Mouse (Mus musculus): ENCODE data around the gene Pde7b.
A peak's percentile ranks its signal among the peaks of the same experiment; 100 is the strongest.

Gene Pde7b

GRCm38 (mm10) chr10:20724906-20725305 lies at the start of gene Pde7b:
Gene Pde7b, minus strand, starts transcription at chr10:20725078.
- DNase-seq = peak; percentile 88

GRCm38 (mm10) chr10:20772056-20772455 lies 47.2 kb upstream of the Pde7b start:
- no peak for DNase-seq

GRCm38 (mm10) chr10:20770418-20770888 lies 45.6 kb upstream of the Pde7b start:
- DNase-seq = no peak

DNA sequence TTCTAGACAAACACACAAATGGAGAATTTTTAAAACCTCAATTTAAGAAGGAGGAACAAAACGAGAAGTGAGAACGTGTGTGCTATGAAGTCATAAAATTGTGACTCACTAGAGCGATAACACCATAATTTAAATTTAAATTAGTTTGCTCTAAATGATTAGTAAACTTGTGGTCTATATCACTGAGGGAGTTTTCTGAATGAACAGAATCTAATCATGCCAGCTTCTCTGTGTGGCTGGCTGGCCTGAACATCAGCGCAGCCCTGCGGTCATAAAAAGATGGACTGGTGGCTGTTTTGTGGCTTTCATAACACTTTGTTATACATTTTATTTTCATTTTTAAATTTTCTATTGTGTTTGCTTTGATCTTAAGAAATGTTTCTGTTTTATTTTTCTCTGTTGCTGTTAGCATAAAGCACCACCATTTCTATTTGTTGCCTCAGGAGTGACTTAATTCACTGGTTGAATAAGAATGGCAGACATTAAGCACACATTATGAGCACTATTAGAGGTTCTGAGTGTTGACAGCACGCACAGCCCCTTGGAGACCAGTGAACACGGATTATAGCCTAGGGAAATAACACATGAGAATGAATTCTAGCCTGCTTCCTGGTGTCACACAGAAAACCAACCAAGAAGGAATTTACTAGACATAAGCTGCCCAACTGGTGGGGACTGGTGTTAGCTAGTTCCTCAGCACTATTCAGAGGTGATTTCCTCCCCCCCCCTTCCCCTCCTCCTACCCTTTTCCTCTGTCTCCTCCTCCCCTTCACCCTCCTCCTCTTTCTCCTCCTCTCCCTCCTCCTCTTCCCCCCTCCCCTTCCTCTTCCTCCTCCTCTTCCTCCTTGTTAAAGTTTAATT lies 44.9 kb upstream of the Pde7b start:
- no peak for DNase-seq

- no peak for DNase-seq
Observed at GRCm38 (mm10) chr10:20764352-20764751, 39.5 kb upstream of the Pde7b start.

GRCm38 (mm10) chr10:20758939-20759338 lies 34.1 kb upstream of the Pde7b start:
- DNase-seq = no peak

- no peak for DNase-seq
Observed at GRCm38 (mm10) chr10:20758259-20758658, 33.4 kb upstream of the Pde7b start.

DNA sequence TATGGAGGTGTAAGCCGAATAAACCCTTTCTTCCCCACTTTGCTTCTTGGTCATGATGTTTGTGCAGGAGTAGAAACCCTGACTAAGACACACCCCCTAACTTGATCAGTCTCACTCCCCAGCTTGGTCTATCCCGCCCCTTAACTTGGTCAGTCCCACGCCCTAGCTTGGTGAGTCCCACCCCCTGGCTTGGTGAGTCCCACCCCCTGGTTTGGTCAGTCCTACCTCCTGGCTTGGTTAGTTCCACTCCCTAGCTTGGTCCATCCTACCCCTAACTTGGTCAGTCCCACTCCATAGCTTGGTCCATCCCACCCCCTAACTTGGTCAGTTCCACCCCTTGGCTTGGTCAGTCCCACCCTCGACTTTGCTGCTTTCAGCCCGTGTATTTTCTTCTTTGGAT lies 31.3 kb upstream of the Pde7b start:
- no peak for DNase-seq

DNA sequence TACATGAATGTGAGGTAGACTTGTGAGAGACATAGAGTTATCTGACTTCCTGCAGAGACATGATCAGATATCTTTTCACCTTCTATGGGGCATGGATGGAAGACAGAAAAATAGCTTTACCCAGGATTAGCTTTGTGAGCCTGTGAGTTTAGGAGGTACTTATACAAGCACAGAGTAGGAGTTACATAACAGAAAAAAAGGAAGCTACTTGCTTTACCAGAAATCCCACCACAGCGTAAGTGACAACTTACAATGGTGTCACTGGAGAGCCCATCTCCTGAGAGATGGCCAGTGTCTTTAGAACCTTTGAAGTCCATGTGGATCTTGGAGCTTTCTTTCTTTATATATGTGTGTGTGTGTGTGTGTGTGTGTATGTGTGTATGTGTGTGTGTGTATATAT lies 28.0 kb upstream of the Pde7b start:
- no peak for DNase-seq

DNA sequence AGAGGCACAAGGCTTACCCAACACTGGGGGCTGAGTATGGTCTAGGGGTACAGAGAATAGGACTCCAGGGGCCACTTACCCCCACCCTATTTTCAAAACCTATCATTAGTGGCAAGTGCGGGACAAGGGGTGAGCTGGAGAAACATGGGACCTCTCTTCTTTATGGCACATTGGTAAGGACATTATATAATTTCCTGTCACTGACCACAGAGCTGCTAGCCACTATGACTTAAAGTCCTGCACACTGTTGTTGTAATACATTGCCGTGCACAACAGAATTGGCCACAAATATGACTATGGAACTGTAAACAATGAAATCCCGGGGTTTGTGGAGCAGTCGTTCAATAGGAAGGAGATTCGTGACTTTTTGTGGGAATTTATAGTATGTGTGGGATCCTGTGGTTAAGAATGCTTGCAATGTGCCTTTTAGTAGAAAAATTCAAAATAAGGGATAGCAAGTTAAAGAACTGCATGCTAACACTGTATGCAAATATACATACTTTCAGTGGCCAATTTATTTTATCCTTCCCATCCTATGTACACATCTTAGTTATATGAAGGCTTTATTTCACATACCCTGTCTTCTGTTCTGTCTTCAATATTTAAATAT lies 25.9 kb upstream of the Pde7b start:
- DNase-seq = no peak

DNA sequence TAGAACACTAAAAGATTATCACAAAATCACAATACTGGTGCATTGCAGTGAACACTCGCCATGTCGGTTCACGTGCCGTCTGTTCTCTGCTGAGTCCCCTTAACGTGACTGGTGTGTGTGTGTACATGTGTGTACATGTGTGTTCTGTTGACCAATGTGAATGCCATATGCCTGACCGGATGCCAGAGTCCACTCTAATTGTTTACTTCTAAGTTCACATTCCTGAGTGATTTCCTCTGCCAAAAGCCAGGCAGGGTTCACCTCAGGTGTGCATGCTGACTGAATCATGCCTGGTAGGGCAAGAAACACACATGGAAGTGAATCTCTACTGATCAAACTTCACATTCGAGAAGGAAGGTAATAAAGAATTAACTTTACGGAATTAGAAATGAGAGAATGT lies 24.1 kb upstream of the Pde7b start:
- no peak for DNase-seq

DNA sequence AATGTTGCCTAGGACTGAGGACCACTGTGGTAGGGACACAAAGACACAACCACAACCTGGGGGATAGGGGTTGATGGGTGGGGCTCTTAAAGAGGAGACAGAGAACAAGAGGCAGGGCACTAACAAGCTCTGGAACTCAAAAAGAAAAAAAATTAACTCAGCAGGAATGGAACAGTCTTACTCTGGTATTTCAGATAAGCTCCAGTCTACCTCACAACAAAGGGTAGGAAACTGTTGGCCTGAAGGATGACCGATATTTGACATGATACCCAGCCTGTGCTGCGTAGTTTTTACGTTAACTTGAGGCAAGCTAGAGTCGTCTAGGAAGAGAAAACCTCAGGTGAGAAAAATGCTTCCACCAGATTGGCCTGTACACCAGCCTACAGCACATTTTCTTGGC lies 22.4 kb upstream of the Pde7b start:
- no peak for DNase-seq

GRCm38 (mm10) chr10:20739801-20740200 lies 14.9 kb upstream of the Pde7b start:
- no peak for DNase-seq

DNA sequence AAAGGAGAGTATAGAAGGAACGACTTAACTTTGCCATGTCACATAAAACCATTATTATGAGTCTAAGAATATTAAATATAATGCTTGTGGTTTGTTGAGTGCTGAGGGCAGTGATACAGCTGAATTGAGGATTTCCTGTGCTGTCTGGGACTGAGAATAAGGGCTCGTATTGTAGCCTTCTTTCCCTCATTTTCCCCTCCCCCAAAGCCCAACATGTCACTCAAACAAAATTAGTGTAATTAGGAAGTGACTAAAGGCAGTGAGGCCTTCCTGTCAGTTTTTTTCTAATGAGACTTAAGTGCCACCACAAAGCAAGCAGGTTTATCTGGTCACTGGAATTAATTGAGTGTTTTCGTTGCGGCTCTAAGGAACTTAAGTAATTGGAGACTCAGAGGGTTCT lies 12.3 kb upstream of the Pde7b start:
- DNase-seq = no peak

- DNase-seq = no peak
Observed at GRCm38 (mm10) chr10:20735775-20736449, 11.0 kb upstream of the Pde7b start.

DNA sequence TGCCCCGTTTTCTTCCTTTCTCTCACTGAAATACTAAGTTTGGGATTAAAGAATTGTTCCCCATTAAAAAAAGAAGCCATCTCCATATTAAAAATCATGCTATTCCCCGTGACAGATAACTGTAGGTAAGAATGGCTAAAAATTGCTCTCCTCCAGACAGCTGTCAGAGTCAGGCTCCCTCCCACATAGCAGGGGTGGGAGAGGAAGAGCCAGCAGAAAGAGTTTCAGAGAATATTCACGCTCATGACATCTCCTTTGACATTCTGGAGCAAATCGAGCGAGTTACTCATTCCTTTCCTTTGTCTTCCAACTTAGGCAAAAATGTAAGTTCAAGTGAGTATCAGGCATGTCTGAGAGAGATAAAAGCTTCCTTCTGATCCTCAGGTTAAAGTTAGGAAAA lies 8.7 kb upstream of the Pde7b start:
- DNase-seq = peak; percentile 60

- DNase-seq = no peak
Observed at GRCm38 (mm10) chr10:20732180-20732579, 7.3 kb upstream of the Pde7b start.

DNA sequence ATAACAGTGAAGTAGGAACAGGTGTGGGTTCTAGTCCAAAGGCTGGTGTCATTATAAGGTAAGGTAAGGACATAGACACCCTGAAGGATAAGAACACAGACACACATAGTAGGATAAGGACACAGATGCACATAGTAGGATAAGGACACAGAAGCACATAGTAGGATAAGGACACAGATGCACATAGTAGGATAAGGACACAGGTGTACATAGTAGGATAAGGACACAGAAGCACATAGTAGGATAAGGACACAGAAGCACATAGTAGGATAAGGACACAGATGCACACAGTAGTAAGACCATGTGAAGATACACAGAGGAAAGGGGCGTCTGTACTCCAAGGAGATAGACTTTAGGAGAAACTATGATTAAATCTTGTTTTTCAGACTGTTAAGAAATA lies 5.2 kb upstream of the Pde7b start:
- DNase-seq = no peak

GRCm38 (mm10) chr10:20725384-20725983 lies 606 bp upstream of the Pde7b start:
- peak; percentile 33 for DNase-seq

- DNase-seq = no peak
Observed at GRCm38 (mm10) chr10:20724451-20724850, 427 bp downstream of the Pde7b start.

- DNase-seq = no peak
Observed at GRCm38 (mm10) chr10:20723962-20724361, 916 bp downstream of the Pde7b start.

- peak; percentile 29 for DNase-seq
Observed at GRCm38 (mm10) chr10:20723521-20723915, 1.4 kb downstream of the Pde7b start.

All from right cerebral cortex, adult 18-20 months (tissue).